Mouse (Mus musculus): ENCODE measurements around the gene Olfr1425. TPM values are rescaled to one million over a fixed set of nuclear protein-coding genes. Genes with fewer than 3 reads are reported as not detected.
"Not testable (repeated sequence)": the region's sequence is repeated elsewhere in the genome, so short reads cannot be mapped to it uniquely, and the experiment has no call there.

Olfr1425 gene
- not detected for total RNA-seq (2021)
- not detected in 2 replicates for polyA plus RNA-seq (2012; rRNA removed)
- long read RNA-seq = 0 reads

DNA sequence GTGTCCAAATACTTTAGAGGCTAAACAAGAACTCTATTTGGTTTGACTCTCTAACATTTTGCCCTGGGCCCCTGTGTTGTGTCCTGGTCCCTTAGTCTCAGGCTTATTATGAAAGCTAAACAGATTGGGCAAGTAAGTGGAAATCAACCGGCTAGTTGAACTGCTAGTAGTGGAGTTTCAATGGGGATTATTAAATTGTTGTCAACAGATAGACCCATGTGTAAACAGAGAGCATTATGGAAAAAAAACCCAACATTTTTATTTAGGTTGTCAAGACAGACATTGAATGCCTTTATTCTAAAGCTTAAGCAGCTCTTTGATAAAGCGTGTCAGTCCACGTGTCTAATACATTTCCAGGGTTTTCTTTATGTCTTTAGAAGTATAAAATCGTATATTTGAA, at the start of gene Olfr1425:
TSS of gene Olfr1425 (minus strand) at position 101 of the 400 bp plus-strand sequence.
- DNase-seq = not testable (repeated sequence)

DNA sequence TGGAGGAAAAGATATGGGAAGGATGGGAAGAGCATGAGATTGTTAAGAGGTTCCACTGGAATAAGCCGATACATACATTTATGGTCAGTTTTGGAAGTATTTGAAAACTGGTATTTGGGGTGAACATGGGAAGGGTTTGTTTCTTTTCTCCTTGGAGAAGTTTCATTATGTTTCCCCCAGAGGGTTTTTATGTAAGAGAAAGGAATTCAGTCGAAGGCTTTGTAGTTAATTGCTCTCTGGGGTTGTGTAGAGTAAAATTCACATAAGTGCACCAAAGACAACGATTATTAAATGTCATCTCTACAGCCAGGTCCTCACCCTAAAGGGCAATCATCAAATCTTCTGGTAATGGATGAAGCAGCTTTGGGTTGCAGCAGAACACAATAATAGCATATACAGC, 45.6 kb upstream of the Olfr1425 start, which contains the start of gene Olfr76:
TSS of gene Olfr76 (minus strand) at position 101 of the 400 bp plus-strand sequence.
- DNase-seq = no peak

DNA sequence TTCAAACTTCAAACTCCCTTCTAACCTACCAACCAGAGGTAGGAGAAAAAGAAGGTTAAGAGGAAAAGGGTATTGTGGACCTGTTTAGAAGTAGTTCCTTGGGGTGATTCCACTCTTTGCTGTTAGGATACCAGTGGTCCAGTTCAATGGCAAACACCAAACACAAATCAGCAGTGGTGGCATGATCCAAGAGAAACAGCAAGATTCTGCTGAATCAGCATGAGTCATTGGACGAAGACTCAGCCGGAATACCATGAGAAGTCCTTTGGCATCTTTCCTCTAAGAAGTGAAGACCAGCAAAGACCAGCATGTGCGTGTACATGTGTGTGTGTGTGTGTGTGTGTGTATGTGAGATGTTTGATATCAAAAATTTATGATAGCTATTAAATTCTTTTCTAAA, 38.9 kb upstream of the Olfr1425 start:
- DNase-seq = no peak

DNA sequence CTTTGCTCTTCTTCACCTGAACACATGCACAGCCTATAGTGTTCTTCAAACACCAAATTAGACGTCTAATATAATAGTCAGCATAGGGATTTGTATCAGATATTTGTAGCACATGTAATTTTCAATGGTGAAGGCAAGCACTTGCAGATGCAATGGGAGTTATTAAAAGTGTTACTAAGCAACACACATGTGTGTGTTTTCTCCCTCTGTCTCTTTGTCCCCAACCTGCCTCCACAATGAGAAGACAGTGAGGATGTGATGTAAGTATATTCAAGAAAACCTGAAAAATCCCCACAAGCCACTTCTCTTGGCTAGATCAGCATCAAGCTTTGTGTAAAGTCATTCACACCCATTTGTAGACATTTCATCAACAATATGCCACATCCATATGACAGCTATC, 38.3 kb upstream of the Olfr1425 start, which contains the start of gene Olfr1428:
TSS of gene Olfr1428 (minus strand) at position 101 of the 400 bp plus-strand sequence.
- no peak for DNase-seq

DNA sequence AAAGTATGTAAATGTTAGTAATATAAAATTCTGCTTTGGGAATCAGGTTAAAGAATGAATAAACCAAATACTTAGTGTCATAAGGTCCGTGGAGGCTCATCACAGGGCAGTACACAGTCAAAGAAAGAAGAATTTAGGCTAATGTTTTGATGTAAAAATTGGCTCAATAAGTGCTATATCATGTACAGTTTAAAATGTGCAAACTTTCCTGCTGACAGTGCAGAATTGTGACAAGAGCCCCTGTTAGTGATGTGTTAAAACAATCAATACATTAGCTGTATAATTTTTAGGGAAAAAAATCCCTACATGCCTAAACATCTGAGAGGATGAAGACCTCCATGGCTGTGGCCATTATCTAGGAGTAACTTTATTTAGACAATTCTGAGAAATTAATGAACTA, 36.3 kb upstream of the Olfr1425 start:
- DNase-seq = no peak

DNA sequence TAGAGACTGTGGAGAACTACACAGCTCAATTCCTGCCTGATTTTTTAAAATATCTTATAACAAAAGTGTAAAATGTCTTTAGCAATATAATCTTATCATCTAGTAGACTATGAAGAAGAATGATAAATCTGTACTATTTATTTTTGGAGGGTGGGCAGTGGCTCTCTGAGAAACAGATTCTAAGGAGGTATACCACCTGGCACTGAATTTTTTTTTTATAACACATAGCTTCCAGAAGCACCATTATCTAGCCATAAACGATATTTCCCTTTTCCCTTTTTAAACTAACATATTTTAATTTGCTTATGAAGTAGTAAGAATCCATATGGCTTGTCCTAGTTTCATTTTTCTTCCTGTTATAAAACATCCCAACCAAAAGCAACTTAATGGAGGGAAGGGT, 27.0 kb upstream of the Olfr1425 start:
- DNase-seq = no peak

DNA sequence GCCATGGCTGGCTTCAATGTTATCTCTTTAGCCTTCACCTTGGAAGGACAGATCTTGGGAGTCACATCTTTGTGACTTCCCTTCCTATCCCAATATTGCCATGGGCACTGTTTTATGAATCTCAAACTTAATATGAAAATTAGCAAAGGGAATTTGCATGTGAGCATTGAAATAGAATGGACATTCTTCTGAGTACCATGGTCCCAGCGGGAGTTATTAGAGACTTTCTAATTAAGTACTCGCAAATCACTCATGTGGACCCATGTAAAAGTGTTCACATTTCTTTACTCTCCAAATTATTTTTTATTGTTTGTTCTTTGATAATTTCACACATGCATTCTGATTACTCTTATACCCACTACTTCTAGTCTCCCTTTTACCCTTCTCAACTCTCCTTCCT, 25.7 kb upstream of the Olfr1425 start, which contains the start of gene Olfr1427:
TSS of gene Olfr1427 (minus strand) at position 101 of the 400 bp plus-strand sequence.
- no peak for DNase-seq

DNA sequence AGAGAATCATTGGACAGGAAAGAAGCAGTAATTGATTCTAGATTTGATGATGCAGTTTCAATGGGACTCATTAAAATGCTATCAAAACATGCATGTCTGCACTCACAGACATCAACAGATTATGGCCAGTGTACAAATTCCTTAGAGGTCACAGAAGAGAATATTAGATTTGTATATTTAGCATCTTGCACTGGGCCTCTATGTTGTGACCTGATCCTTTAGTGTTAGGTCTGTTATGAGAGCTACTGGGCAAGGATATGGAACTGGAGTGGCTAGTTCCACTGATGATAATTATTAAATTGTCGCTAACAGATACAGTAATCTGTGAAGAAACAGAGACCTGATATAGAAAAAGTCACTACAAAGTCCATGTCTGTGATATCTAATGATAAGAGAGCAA, 14.4 kb upstream of the Olfr1425 start, which contains the start of gene Olfr1426:
TSS of gene Olfr1426 (minus strand) at position 101 of the 400 bp plus-strand sequence.
- no peak for DNase-seq

DNA sequence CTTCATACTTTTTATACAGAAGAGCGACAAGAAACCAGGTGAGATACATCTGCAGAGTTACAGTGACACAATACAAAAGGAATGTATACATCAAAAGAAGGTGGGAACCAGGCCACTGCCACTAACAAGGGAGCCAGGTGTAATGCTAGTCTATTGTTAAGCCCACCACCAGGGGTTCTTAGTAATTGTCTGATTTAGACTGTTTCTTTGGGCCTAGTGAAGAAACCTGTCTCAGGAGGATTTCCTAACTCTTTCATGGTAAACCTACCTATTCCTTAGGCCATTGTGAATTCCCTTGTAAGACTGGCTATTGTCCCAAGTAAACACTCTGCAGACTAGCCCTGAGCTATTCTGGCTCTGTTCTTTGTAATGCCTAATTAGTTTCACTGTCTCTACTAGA, 8.0 kb downstream of the Olfr1425 start:
- DNase-seq = not testable (repeated sequence)

DNA sequence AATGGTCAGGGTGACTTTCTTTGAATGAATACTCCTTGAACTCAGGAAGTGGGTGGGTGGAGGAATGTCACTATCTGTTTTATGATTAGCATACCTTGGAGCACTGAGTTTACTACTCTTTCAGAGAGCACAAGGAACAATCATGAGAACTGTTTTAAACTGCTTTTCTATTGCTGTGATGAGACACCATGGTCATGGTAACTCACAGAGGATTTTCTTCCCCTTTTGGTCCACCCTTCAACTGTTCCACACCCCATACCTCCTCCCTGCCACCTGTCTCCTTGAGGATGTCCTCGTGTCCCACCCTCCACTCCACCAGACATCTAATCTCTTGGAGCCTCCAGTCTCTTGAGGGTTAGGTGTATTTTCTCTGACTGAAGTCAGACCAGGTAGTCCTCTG, 9.7 kb downstream of the Olfr1425 start:
- DNase-seq = not testable (repeated sequence)

DNA sequence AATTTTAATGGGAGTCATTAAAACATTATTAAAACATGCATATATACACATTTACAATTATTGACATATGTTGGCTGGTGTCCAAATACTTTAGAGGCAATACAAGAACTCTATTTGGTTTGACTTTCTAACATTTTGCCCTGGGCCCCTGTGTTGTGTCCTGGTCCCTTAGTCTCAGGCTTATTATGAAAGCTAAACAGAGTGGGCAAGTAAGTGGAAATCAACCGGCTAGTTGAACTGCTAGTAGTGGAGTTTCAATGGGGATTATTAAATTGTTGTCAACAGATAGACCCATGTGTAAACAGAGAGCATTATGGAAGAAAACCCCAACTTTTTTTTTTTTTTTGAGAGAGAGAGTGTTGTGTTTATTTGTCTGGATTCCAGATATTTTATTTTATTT, 14.9 kb downstream of the Olfr1425 start, which contains the start of gene Olfr1424:
TSS of gene Olfr1424 (minus strand) at position 101 of the 400 bp plus-strand sequence.
- DNase-seq = not testable (repeated sequence)

DNA sequence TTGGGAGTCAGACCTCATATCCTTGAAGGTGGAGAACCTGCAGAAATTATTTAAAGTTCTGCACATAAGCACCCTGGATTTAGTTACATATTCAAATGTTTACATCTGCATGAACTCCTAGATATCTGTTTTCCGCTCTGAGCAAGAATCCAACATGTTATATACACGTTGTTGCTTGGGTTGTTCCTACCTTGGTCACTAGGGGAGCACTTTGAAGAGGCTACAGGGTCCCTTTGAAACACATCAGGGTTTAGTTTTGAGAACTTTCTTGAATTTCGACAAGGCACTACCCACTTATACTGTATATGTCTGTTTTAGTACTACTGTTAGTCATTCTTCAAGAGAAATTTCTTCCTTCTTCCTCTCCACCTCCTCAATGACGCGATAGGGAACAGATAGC, 34.4 kb downstream of the Olfr1425 start:
- DNase-seq = no peak

DNA sequence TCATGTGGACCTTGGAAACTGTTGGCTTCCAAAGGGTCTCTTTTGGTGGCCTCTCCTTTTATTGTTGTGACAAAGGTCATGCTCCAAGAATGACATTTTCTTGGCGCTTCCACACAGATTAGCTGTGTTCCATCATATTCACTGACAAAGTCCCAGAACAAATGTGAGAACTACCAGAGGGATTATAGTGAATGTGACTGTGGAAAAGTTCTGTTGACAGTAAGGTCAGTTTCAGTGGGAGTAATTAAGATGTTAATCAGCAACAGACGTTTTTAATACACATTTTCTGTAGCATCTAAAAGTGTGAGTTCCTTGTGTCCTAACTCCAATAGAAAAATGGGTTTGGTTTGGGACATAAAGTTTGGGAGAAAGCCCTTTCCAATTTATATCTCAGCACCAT, 36.3 kb downstream of the Olfr1425 start, which contains the start of gene Olfr1423:
TSS of gene Olfr1423 (minus strand) at position 101 of the 400 bp plus-strand sequence.
- no peak for DNase-seq

DNA sequence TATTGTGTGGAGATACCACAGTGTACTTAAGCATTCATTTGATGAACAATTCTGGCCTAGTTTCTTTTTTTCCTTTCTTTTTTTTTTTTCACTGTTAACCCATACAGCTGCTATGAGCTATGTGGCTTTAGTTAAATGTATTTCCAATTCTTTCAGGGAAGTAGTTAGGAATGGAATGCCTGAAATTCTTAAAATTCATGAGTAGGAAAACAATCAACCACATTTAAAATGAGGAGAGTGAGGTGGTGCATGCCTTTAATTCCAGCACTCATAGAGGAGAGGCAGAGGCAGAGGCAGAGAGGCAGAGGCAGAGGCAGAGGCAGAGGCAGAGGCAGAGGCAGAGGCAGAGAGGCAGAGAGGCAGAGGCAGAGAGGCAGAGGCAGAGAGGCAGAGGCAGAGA, 39.8 kb downstream of the Olfr1425 start:
- no peak for DNase-seq

DNA sequence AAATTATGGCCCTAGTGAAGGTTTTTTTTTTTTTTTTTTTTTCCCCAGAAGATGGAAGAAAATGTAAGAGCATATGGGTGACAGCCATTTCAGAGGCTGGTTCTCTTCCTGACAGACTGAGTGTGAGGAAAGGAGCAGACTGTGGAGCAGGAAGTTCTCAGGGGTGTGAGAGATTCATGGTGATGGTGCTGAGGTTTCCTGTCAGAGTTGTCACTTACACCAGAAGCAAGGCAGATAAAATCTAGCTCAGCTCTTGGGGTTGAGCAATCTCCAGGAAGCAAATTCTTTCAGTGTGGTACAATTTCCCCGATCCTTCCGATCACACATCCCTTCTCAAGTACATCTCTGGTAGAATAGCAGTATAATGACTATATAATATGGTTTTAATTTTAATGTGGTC, 50.9 kb downstream of the Olfr1425 start:
- DNase-seq = no peak

DNA sequence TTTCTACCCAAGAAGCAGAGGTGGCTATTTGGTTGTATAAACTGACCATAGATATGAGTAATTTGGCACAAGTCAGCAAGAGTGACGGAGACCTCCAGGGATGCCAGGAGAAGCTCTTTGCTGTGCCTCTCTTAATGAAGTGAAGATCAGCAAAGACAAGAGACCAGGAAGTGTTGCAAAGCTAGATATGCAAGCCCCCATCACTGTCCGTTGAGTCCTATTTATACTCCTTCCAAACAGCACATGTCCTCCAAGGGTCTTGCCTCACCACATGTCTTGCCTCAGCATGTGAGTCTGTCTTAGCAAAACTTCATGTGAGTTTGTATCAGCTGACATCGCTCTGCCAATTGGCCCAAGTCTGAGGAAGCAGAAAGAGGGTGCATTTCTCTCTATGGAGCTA, 52.2 kb downstream of the Olfr1425 start:
- no peak for DNase-seq

DNA sequence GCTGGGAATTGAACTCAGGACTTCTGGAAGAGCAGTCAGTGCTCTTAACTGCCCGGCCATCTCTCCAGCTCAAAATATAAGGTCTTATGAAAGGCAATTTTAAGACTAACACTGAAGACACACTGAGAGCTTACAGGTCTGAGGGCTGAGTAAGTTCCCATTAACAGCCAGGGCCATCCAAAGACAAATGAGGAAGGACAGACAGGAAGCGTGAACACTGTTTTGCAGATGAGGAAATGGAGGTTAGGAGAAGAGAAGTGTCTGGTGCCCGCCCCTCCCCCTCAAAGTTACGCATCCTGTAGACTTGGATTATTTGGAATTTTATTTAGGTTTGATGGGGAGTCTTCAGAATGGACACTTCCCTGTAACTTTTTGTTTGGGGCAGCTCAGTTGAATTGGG, 53.4 kb downstream of the Olfr1425 start:
- no peak for DNase-seq

Other genes with a start within 250 kb of the Olfr1425 start
- not detected for gene Olfr1417, start 238.5 kb downstream of the Olfr1425 start, total RNA-seq (2021)
- gene Olfr1417, start 238.5 kb downstream of the Olfr1425 start, polyA plus RNA-seq (2012; rRNA removed) = not detected in 2 replicates
- not detected for gene Olfr1418, start 216.7 kb downstream of the Olfr1425 start, total RNA-seq (2021)
- not detected in 2 replicates for gene Olfr1418, start 216.7 kb downstream of the Olfr1425 start, polyA plus RNA-seq (2012; rRNA removed)
- gene Olfr1419, start 202.6 kb downstream of the Olfr1425 start, total RNA-seq (2021) = not detected
- not detected in 2 replicates for gene Olfr1419, start 202.6 kb downstream of the Olfr1425 start, polyA plus RNA-seq (2012; rRNA removed)
- gene Olfr1420, start 191.2 kb downstream of the Olfr1425 start, total RNA-seq (2021) = not detected
- not detected in 2 replicates for gene Olfr1420, start 191.2 kb downstream of the Olfr1425 start, polyA plus RNA-seq (2012; rRNA removed)
- gene Patl1, start 165.3 kb downstream of the Olfr1425 start, total RNA-seq (2021) = 10 to 100 TPM; 24.2 to 35.3 TPM
- gene Patl1, start 165.3 kb downstream of the Olfr1425 start, polyA plus RNA-seq (2012; rRNA removed) = 13.5 and 15.7 TPM in 2 replicates
- gene Osbp, start 111.8 kb downstream of the Olfr1425 start, total RNA-seq (2021) = 10 to 100 TPM; 80.8 to 86.7 TPM
- 9.6 and 14.0 TPM in 2 replicates for gene Osbp, start 111.8 kb downstream of the Olfr1425 start, polyA plus RNA-seq (2012; rRNA removed)
- gene Olfr1423, start 36.4 kb downstream of the Olfr1425 start, total RNA-seq (2021) = not detected
- gene Olfr1423, start 36.4 kb downstream of the Olfr1425 start, polyA plus RNA-seq (2012; rRNA removed) = not detected in 2 replicates
- not detected for gene Olfr1424, start 15.0 kb downstream of the Olfr1425 start, total RNA-seq (2021)
- not detected in 2 replicates for gene Olfr1424, start 15.0 kb downstream of the Olfr1425 start, polyA plus RNA-seq (2012; rRNA removed)
- gene Olfr1426, start 14.3 kb upstream of the Olfr1425 start, total RNA-seq (2021) = not detected
- not detected in 2 replicates for gene Olfr1426, start 14.3 kb upstream of the Olfr1425 start, polyA plus RNA-seq (2012; rRNA removed)
- gene Olfr1427, start 25.6 kb upstream of the Olfr1425 start, total RNA-seq (2021) = not detected
- gene Olfr1427, start 25.6 kb upstream of the Olfr1425 start, polyA plus RNA-seq (2012; rRNA removed) = not detected in 2 replicates
- gene Olfr1428, start 38.2 kb upstream of the Olfr1425 start, total RNA-seq (2021) = not detected
- not detected in 2 replicates for gene Olfr1428, start 38.2 kb upstream of the Olfr1425 start, polyA plus RNA-seq (2012; rRNA removed)
- not detected for gene Olfr76, start 45.5 kb upstream of the Olfr1425 start, total RNA-seq (2021)
- not detected in 2 replicates for gene Olfr76, start 45.5 kb upstream of the Olfr1425 start, polyA plus RNA-seq (2012; rRNA removed)
- not detected for gene Olfr1555-ps1, start 92.4 kb upstream of the Olfr1425 start, total RNA-seq (2021)
- not detected in 2 replicates for gene Olfr1555-ps1, start 92.4 kb upstream of the Olfr1425 start, polyA plus RNA-seq (2012; rRNA removed)
- gene Olfr1431, start 122.9 kb upstream of the Olfr1425 start, total RNA-seq (2021) = not detected
- not detected in 2 replicates for gene Olfr1431, start 122.9 kb upstream of the Olfr1425 start, polyA plus RNA-seq (2012; rRNA removed)
- gene Olfr1432, start 154.9 kb upstream of the Olfr1425 start, total RNA-seq (2021) = not detected
- gene Olfr1432, start 154.9 kb upstream of the Olfr1425 start, polyA plus RNA-seq (2012; rRNA removed) = not detected in 2 replicates
- not detected for gene Olfr262, start 163.9 kb upstream of the Olfr1425 start, total RNA-seq (2021)
- not detected in 2 replicates for gene Olfr262, start 163.9 kb upstream of the Olfr1425 start, polyA plus RNA-seq (2012; rRNA removed)
- gene Olfr235, start 183.3 kb upstream of the Olfr1425 start, total RNA-seq (2021) = not detected
- not detected in 2 replicates for gene Olfr235, start 183.3 kb upstream of the Olfr1425 start, polyA plus RNA-seq (2012; rRNA removed)
- gene Olfr1434, start 202.1 kb upstream of the Olfr1425 start, total RNA-seq (2021) = not detected
- gene Olfr1434, start 202.1 kb upstream of the Olfr1425 start, polyA plus RNA-seq (2012; rRNA removed) = not detected in 2 replicates
- gene Olfr1436, start 221.4 kb upstream of the Olfr1425 start, total RNA-seq (2021) = not detected
- gene Olfr1436, start 221.4 kb upstream of the Olfr1425 start, polyA plus RNA-seq (2012; rRNA removed) = not detected in 2 replicates
- not detected for gene Olfr1437, start 247.4 kb upstream of the Olfr1425 start, total RNA-seq (2021)
- not detected in 2 replicates for gene Olfr1437, start 247.4 kb upstream of the Olfr1425 start, polyA plus RNA-seq (2012; rRNA removed)